Mouse (Mus musculus) lung, adult 2 months (tissue): Measurements from ENCODE around the gene Kcnip1.

Source experiments
- CTCF ChIP-seq: fragments of 200-500 bp; IDR thresholded peaks from 2 replicates; pipeline ENCODE4 v1.5.1; 2011; ENCODE audit warnings: mild to moderate bottlenecking, low read length, control low read depth; ENCODE audit not compliant: insufficient read depth
- POLR2A ChIP-seq: fragments of 200-500 bp; IDR thresholded peaks from 2 replicates; pipeline ENCODE4 v1.6.1; 2011; ENCODE audit warnings: low read depth, mild to moderate bottlenecking, control low read depth, low read length, borderline replicate concordance; ENCODE audit errors: extremely low read depth

GRCm38 (mm10) chr11:34008702-34009101 lies 15.8 kb upstream of the Kcnip1 start:
- peak; percentile 64 for TF ChIP-seq CTCF
- TF ChIP-seq POLR2A = no peak
